Mouse (Mus musculus) lung, adult 18-20 months (tissue): Measurements from ENCODE around the gene Tsga13.

Experiments
- DNase-seq, 2 experiments: peaks; one replicate each; pipeline ENCODE4 v3.0.0; 2022; ENCODE audit warnings: mixed read lengths in 2 of 2

Tsga13 gene

GRCm38 (mm10) chr6:30855205-30855604, 60.2 kb downstream of the Tsga13 start:
- no peak for DNase-seq

GRCm38 (mm10) chr6:30849818-30850217, 65.6 kb downstream of the Tsga13 start:
- peak; percentile 11 to 29 for DNase-seq
